Mouse (Mus musculus): ENCODE data around the gene Esam.

Gene Esam

GRCm38 (mm10) chr9:37530888-37531705, 3.2 kb downstream of the Esam start:
- peak; percentile 58 for DNase-seq

- DNase-seq = no peak
Observed at GRCm38 (mm10) chr9:37536851-37537250, 9.0 kb downstream of the Esam start.

- DNase-seq = no peak
Observed at GRCm38 (mm10) chr9:37537658-37538250, 9.9 kb downstream of the Esam start.

GRCm38 (mm10) chr9:37539170-37540025, 11.5 kb downstream of the Esam start, which contains the start of gene Vsig2:
TSS of gene Vsig2 (plus strand) at chr9:37539255.
- DNase-seq = no peak

GRCm38 (mm10) chr9:37540226-37540625, 12.3 kb downstream of the Esam start:
- DNase-seq = no peak

GRCm38 (mm10) chr9:37540701-37541575, 13.1 kb downstream of the Esam start:
- DNase-seq = no peak

- DNase-seq = no peak
Observed at GRCm38 (mm10) chr9:37541851-37542642, 14.2 kb downstream of the Esam start.

- DNase-seq = peak in 1 of 2 experiments; percentile 8
Observed at GRCm38 (mm10) chr9:37543869-37544440, 16.1 kb downstream of the Esam start.

GRCm38 (mm10) chr9:37544447-37545165, 16.7 kb downstream of the Esam start:
- peak; percentile 79 to 80 for DNase-seq

GRCm38 (mm10) chr9:37545166-37545610, 17.3 kb downstream of the Esam start:
- DNase-seq = peak in 1 of 2 experiments; percentile 18

GRCm38 (mm10) chr9:37545847-37546452, 18.1 kb downstream of the Esam start:
- DNase-seq = no peak

GRCm38 (mm10) chr9:37546889-37547288, 19.0 kb downstream of the Esam start:
- DNase-seq = peak in 1 of 2 experiments; percentile 15

- DNase-seq = no peak
Observed at GRCm38 (mm10) chr9:37550435-37550834, 22.6 kb downstream of the Esam start.

- no peak for DNase-seq
Observed at GRCm38 (mm10) chr9:37551751-37552531, 24.1 kb downstream of the Esam start.

- peak; percentile 72 to 83 for DNase-seq
Observed at GRCm38 (mm10) chr9:37552536-37553293, 24.8 kb downstream of the Esam start, which contains the start of gene Nrgn. TSS of gene Nrgn (minus strand) at chr9:37552904.

GRCm38 (mm10) chr9:37554279-37554678, 26.4 kb downstream of the Esam start:
- DNase-seq = no peak

GRCm38 (mm10) chr9:37554838-37555748, 27.2 kb downstream of the Esam start, which contains the start of gene Siae:
TSS of gene Siae (plus strand) at chr9:37555698.
- DNase-seq = no peak
